Mouse (Mus musculus) kidney, embryonic 16.5 days (tissue): ENCODE measurements around the gene Gm17571. TPM values are rescaled to one million over a fixed set of nuclear protein-coding genes. Genes with fewer than 3 reads are reported as not detected.

Source experiments
- ATAC-seq: fragments of 200-750 bp; cut with Nextera tagmentation; 2 replicates; pipeline ENCODE4 v1.8.0; 2017; ENCODE audit warnings: moderate TSS enrichment; ENCODE audit not compliant: low FRiP score, low TSS enrichment
- H3K27ac ChIP-seq: fragments of 300-500 bp; sonication (generic); 2 replicates; pipeline ENCODE4 v1.5.1; 2014; ENCODE audit warnings: low read length
- H3K27me3 ChIP-seq: fragments of 300-500 bp; sonication (generic); 2 replicates; pipeline ENCODE4 v1.6.1; 2014; ENCODE audit warnings: low read length, control low read depth, mixed read lengths; ENCODE audit not compliant: insufficient read depth
- H3K36me3 ChIP-seq: fragments of 300-500 bp; sonication (generic); 2 replicates; pipeline ENCODE4 v1.6.1; 2014; ENCODE audit warnings: low read length, control low read depth, mixed read lengths; ENCODE audit not compliant: insufficient read depth
- H3K4me1 ChIP-seq: fragments of 300-500 bp; sonication (generic); 2 replicates; pipeline ENCODE4 v1.6.1; 2014; ENCODE audit warnings: low read length, control low read depth, mixed read lengths; ENCODE audit not compliant: insufficient read depth
- H3K4me2 ChIP-seq: fragments of 300-500 bp; sonication (generic); replicated peaks from 2 replicates; pipeline ENCODE4 v1.6.1; 2014; ENCODE audit warnings: low read depth, low read length
- H3K4me3 ChIP-seq: fragments of 300-500 bp; sonication (generic); 2 replicates; pipeline ENCODE4 v1.5.1; 2014; ENCODE audit warnings: mild to moderate bottlenecking, low read length
- H3K9ac ChIP-seq: fragments of 300-500 bp; sonication (generic); replicated peaks from 2 replicates; pipeline ENCODE4 v1.6.1; 2014; ENCODE audit warnings: low read length
- H3K9me3 ChIP-seq: fragments of 300-500 bp; sonication (generic); 2 replicates; pipeline ENCODE4 v1.6.1; 2016; ENCODE audit warnings: low read length, control low read depth
- WGBS: fragments of 180-500 bp; shearing (Covaris S2); extraction: QIAGEN DNeasy Blood & Tissue Kit; methylation state at CpG from one replicate; pipeline ENCODE4 v1.1.7; 2014; 5-methylcytosine and 5-hydroxymethylcytosine counted together
- polyA plus RNA-seq: library from polyadenylated mRNA; unstranded; fragments of >200 nt; fragmentation: Nextera tagmentation; extraction: Ambion mirVana; gene quantifications from 2 replicates; pipeline ENCODE4 v1.2.1, GENCODE M21; 2015

Gm17571 gene
- polyA plus RNA-seq, 1 experiment from 2014 or later = not detected

- Histone ChIP-seq H3K36me3 (no peaks in the 10 kb centered on the region), H3K9me3 (no peaks in the 10 kb centered on the region), H3K27me3 (no peaks in the 10 kb centered on the region), H3K4me1 (peaks cover 23% of the 10 kb centered on the region), H3K27ac (no peak overlapping the region), H3K4me3 (no peak overlapping the region), H3K4me2 (no peak overlapping the region), H3K9ac (no peak overlapping the region)
- 12% methylated on average over 4 of the region's 4 CpGs for WGBS
- ATAC-seq = no peak
Observed at GRCm38 (mm10) chr9:13479275-13479674, 32.7 kb upstream of the Gm17571 start.

GRCm38 (mm10) chr9:13474951-13475350 lies 28.4 kb upstream of the Gm17571 start:
- H3K27ac ChIP-seq = no peak overlapping the region
- no peak overlapping the region for H3K4me2 ChIP-seq
- peaks cover 9% of the 10 kb centered on the region for H3K4me1 ChIP-seq
- no peak for ATAC-seq
- H3K36me3 ChIP-seq = no peaks in the 10 kb centered on the region
- WGBS = 90% methylated on average over 5 of the region's 5 CpGs
- no peak overlapping the region for H3K9ac ChIP-seq
- no peaks in the 10 kb centered on the region for H3K27me3 ChIP-seq
- H3K4me3 ChIP-seq = no peak overlapping the region
- H3K9me3 ChIP-seq = no peaks in the 10 kb centered on the region

GRCm38 (mm10) chr9:13470013-13470412 lies 23.5 kb upstream of the Gm17571 start:
- Histone ChIP-seq H3K27ac (peak overlapping the region; percentile 56), H3K36me3 (no peaks in the 10 kb centered on the region), H3K9ac (no peak overlapping the region), H3K4me3 (no peak overlapping the region), H3K4me2 (no peak overlapping the region), H3K9me3 (no peaks in the 10 kb centered on the region), H3K4me1 (peaks cover 33% of the 10 kb centered on the region), H3K27me3 (no peaks in the 10 kb centered on the region)
- 39% methylated on average over 7 of the region's 7 CpGs for WGBS
- ATAC-seq = no peak

GRCm38 (mm10) chr9:13468778-13469177 lies 22.2 kb upstream of the Gm17571 start:
- Histone ChIP-seq H3K4me2 (no peak overlapping the region), H3K9ac (no peak overlapping the region), H3K36me3 (no peaks in the 10 kb centered on the region), H3K27me3 (no peaks in the 10 kb centered on the region), H3K9me3 (no peaks in the 10 kb centered on the region), H3K4me1 (peaks cover 33% of the 10 kb centered on the region), H3K4me3 (no peak overlapping the region), H3K27ac (peak overlapping the region; percentile 56)
- WGBS = 80% methylated on average over 6 of the region's 6 CpGs
- 0 out of 2 replicates have a peak, but pooled peaks have one; percentile 39 for ATAC-seq

GRCm38 (mm10) chr9:13467745-13468144 lies 21.2 kb upstream of the Gm17571 start:
- Histone ChIP-seq H3K9ac (no peak overlapping the region), H3K4me2 (no peak overlapping the region), H3K36me3 (no peaks in the 10 kb centered on the region), H3K9me3 (no peaks in the 10 kb centered on the region), H3K27ac (peak overlapping the region; percentile 56), H3K4me3 (no peak overlapping the region), H3K27me3 (no peaks in the 10 kb centered on the region), H3K4me1 (peaks cover 33% of the 10 kb centered on the region)
- peak; percentile 88 for ATAC-seq
- WGBS = 59% methylated on average over 7 of the region's 7 CpGs

GRCm38 (mm10) chr9:13466816-13467215 lies 20.3 kb upstream of the Gm17571 start:
- ATAC-seq = no peak
- H3K36me3 ChIP-seq = no peaks in the 10 kb centered on the region
- no peaks in the 10 kb centered on the region for H3K9me3 ChIP-seq
- H3K9ac ChIP-seq = no peak overlapping the region
- 72% methylated on average over 10 of the region's 10 CpGs for WGBS
- no peak overlapping the region for H3K27ac ChIP-seq
- H3K4me3 ChIP-seq = no peak overlapping the region
- peaks cover 33% of the 10 kb centered on the region for H3K4me1 ChIP-seq
- no peak overlapping the region for H3K4me2 ChIP-seq
- H3K27me3 ChIP-seq = no peaks in the 10 kb centered on the region

GRCm38 (mm10) chr9:13466351-13466750 lies 19.8 kb upstream of the Gm17571 start:
- Histone ChIP-seq H3K27ac (no peak overlapping the region), H3K9me3 (no peaks in the 10 kb centered on the region), H3K9ac (no peak overlapping the region), H3K4me2 (no peak overlapping the region), H3K4me3 (no peak overlapping the region), H3K36me3 (no peaks in the 10 kb centered on the region), H3K27me3 (no peaks in the 10 kb centered on the region), H3K4me1 (peaks cover 33% of the 10 kb centered on the region)
- 72% methylated on average over 4 of the region's 4 CpGs for WGBS
- no peak for ATAC-seq

GRCm38 (mm10) chr9:13465358-13466020 lies 18.9 kb upstream of the Gm17571 start:
- no peak overlapping the region for H3K27ac ChIP-seq
- no peak overlapping the region for H3K4me2 ChIP-seq
- ATAC-seq = no peak
- peaks cover 33% of the 10 kb centered on the region for H3K4me1 ChIP-seq
- WGBS = 76% methylated on average over 4 of the region's 4 CpGs
- H3K9ac ChIP-seq = no peak overlapping the region
- H3K36me3 ChIP-seq = no peaks in the 10 kb centered on the region
- H3K4me3 ChIP-seq = no peak overlapping the region
- no peaks in the 10 kb centered on the region for H3K27me3 ChIP-seq
- H3K9me3 ChIP-seq = no peaks in the 10 kb centered on the region

GRCm38 (mm10) chr9:13460926-13461325 lies 14.4 kb upstream of the Gm17571 start:
- Histone ChIP-seq H3K27me3 (no peaks in the 10 kb centered on the region), H3K4me3 (no peak overlapping the region), H3K36me3 (no peaks in the 10 kb centered on the region), H3K9ac (no peak overlapping the region), H3K4me2 (no peak overlapping the region), H3K9me3 (no peaks in the 10 kb centered on the region), H3K4me1 (peaks cover 3% of the 10 kb centered on the region; the same call in 1 of the 2 replicates), H3K27ac (no peak overlapping the region)
- 98% methylated on average over 1 of the region's 1 CpGs for WGBS
- no peak for ATAC-seq

GRCm38 (mm10) chr9:13460012-13460411 lies 13.5 kb upstream of the Gm17571 start:
- Histone ChIP-seq H3K9me3 (no peaks in the 10 kb centered on the region), H3K27me3 (no peaks in the 10 kb centered on the region), H3K4me1 (peaks cover 2% of the 10 kb centered on the region; the same call in 1 of the 2 replicates), H3K4me3 (no peak overlapping the region), H3K27ac (no peak overlapping the region), H3K9ac (no peak overlapping the region), H3K36me3 (no peaks in the 10 kb centered on the region), H3K4me2 (no peak overlapping the region)
- WGBS = 72% methylated on average over 3 of the region's 3 CpGs
- ATAC-seq = no peak
